Mouse (Mus musculus) urinary bladder, postnatal 10 days (tissue): ENCODE results near the gene Csad.
"Not testable (repeated sequence)": the region's sequence is repeated elsewhere in the genome, so short reads cannot be mapped to it uniquely, and the experiment has no call there.

Experiments used
- DNase-seq: peaks from one replicate; pipeline ENCODE4 v3.0.0; 2022; ENCODE audit warnings: low spot score

Gene Csad

DNA sequence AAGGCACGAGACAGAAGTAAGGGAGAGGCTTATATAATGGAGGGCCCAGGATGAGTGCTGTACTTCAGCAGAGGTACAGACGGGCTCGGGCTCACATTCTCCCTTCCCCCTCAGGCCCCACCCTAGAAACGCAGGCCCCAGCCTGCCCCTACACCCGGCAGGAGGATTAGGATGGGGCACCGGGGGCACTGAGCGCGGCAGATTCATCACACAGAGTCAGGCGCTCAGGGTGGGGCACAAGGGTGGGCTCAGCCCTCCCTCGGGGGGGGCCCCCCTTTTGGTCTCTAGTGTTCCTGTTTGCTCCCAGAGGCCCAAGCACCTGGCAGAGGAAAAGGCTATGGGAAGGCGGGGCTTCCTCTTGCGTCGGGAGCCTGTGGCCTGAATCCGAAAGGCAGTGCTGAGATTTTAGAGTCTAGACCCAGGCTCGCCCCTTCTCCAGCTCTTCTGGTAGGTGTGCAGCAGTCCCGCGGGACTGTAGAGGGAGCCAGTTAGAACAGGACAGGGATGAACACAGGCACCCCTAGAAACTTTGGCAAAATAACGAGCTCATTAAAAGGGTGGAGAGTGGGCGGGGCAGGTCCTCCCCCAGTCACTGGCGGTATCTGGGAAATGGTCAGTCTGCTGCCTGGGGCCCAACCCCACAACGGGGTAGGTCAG lies 31.0 kb upstream of the Csad start:
- no peak for DNase-seq

DNA sequence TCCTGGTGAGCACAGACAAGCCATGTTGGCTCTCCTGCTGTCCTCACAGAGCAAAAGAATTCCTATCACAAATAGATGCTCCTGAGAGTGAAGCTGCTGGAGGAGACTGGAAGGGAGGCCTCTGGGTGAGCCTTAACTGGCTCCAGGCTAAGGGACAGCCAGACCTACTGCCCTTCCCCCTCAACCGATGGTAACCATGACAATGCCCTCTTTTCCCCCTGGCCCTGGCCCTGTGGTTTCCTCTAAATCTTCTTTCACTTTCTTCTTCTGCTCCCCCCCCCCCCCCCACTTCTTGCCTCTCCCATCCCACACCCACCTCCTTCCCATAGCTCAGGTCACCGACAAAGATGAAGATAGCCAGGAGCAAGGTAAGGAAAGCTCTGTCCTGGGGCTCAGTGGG lies 29.4 kb upstream of the Csad start:
- DNase-seq: no peak

DNA sequence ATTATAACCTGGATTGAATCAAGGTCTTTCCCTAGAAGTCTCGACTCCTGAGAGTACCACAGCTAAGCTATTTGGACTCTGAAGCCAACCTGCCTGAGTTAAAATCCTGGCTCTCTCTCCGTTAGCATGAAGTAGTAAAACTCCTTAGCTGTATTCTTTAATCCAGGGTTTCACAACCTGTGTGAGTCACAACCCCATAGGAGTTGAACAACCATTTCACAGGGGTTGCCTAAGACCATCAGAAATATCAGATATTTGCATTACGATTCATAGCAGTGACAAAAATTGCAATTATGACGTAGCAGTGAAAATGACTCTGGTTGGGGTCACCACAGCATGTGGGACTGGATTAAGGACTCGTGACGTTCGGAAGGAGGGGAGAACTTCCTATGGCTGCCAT lies 28.2 kb upstream of the Csad start:
- no peak for DNase-seq

DNA sequence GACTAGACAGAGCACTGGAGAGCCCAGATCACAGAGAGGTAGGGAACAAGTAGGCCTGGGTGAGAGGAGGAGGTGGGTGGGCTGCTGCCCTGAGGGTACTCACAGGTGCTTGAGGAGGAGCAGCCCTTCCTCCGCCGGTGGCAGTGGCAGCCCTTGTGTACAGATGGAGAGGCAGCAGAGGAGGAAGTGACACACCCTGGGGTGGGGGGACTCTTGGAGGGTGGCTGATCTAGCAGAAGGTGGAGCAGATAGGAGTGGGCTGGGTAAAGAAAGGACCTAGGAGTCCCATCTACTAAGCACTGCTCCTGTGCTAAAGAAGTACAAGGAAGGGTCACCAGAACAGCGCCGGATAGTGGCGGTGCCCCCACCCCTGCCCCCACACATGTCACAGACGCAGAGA lies 27.2 kb upstream of the Csad start, which contains the start of gene Itgb7:
Itgb7 (minus strand) TSS at position 197 of the 400 bp plus-strand sequence.
- no peak for DNase-seq

DNA sequence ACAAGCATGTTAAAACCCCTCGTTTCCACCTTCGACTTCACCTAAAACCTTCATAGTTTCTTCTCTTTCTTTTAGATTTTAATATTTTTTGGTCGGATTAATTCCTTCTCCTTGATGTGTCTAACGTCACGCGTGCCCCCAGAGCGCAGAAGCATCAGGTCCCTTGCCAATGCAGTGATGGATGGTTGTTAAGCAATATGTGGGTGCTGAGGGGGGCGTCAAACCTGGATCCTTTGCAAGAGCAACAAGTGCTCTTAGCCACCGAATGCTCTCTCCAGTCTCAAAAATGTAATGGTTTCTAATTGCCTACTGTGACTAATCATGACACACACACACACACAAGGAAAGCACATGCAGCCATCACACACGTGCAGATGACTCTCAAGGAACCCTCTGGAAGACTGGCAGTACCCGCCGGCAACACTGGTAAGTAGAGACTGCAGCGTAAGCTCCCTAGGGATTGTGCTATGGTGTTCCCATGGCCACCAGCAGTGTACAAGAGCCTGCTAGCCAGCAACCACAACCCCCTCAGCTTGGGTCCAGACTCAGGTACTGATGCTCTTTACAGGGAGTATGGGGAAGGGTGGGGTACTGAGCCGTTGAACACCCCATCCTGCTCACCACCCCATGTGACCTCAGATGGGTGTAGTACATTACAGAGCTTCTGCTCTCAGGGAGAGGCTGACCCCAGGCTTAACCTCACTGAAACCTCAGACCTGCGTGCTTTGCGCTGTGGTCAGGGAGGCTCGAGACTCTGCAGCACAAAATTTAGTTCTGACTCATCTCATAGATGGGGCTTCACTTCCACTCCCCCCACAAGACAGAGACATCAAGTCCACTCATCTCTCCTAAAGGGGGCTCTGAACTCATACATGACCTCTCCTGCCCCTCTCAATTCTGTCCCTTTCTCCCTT lies 26.1 kb upstream of the Csad start:
- DNase-seq: no peak

DNA sequence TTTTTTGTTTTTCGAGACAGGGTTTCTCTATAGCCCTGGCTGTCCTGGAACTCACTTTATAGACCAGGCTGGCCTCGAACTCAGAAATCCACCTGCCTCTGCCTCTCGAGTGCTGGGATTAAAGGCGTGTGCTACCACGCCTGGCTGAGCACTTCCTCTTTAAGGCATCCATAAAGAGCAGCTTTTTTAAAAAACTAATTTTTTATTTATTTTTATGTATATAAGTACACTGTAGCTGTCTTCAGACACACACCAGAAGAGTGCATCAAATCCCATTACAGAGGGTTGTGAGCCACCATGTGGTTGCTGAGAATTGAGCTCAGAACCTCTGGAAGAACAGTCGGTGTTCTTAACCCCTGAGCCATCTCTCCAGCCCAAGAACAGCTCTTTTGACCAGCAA lies 21.1 kb upstream of the Csad start:
- DNase-seq: not testable (repeated sequence)

DNA sequence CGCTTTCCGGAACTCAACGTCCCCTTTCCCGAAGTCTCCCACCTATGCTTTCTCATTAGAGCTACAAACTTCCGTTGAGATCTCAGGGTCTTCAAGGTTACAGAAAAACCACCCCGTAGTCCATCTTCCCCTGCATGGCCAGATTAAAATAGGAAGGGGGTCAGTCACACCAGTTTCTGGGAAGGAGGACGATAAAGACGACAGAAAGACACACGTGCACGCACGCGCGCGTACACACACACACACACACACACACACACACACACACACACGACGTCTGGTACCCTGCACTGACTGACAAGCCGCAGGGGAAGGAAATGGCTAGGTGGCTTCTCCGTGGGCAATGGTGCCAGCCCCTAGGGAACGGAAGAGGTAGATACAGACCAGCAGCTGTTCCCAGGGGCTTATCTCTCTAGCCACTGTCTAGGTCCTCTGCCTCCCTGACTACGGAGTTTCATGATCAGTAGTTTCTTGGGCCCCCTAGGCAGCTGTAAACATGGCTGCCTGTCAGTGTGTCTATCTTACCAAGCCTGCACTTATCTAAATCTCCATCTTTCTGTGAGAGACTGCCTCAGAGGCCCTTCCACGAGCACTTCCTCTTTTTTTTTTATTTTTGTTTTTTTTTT lies 20.6 kb upstream of the Csad start:
- no peak for DNase-seq

DNA sequence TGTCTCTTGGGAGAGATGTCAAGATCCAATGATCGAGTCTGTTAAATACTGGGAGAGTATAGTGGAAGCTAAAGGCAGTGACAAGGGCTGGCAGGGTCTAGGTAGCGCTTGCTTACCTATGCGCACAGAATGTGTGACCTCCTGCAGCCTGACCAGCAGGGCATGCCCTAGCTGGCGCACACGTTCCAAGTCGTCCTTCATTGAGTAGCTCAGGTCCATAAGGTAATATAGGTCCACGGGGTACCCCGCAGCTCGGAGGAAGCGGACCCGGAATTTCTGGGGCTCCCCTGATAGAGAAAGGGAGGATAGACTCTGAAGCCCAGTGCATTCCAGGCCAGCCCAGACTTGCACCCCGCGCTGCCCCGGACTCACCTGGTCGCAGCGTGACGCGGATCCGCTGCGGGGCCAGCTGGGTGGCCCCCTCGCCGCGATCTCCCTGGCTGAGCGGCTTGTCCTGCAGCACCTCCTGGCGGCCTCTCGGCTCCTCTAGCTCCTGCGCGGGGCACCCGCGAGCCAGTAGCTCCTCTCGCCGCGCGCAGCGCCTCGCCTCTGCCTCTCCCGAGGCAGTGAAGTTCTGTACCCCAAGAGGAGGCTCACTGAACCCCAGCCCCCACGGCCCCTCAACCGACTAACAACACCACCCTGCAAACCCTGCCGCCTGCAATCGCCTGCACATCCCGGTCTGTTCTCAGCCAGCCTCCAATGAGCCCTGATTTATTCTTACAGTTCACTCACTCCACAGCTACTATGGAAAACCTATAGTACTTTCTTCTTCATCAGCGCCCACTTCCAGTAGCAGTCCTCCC lies 19.9 kb upstream of the Csad start:
- DNase-seq: peak; percentile 48

DNA sequence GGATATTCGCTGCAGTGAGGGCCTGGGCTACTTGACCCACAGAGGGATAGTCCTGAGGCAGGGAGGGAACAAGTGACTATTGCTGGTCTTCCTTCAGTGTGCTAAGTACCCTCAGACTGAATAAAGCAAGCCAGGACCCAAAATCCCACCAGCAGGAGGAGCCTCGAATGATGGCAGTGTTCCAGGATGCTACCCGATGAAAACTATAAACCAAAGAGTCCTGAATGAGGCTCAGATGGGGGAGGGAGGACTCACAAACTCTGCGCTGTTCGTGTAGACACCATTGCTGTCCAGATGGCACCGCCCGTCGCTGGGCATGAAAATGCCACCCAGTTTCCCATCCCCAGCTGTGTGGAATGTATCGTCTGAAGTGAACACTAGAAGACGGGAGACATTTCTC lies 17.9 kb upstream of the Csad start:
- DNase-seq: no peak

DNA sequence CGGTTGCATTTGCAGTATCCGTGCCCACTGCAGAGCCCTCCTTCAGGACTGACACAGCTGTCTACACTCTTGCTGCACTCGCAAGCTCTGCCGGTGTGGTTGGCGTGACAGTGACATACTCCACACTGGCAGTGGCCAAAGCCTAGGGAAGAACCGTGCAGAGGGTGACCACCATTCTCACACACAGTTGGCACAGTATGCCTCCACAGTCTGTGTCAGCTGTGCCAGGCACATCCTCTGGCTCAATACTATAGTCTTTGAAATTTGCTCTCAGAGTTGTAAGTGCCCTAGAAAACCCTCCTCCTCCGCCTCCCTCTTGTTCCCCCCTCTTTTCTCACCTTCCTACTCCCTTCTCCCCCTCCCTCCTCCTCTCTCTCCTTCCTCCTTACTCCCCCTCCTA lies 12.8 kb upstream of the Csad start:
- DNase-seq: no peak

DNA sequence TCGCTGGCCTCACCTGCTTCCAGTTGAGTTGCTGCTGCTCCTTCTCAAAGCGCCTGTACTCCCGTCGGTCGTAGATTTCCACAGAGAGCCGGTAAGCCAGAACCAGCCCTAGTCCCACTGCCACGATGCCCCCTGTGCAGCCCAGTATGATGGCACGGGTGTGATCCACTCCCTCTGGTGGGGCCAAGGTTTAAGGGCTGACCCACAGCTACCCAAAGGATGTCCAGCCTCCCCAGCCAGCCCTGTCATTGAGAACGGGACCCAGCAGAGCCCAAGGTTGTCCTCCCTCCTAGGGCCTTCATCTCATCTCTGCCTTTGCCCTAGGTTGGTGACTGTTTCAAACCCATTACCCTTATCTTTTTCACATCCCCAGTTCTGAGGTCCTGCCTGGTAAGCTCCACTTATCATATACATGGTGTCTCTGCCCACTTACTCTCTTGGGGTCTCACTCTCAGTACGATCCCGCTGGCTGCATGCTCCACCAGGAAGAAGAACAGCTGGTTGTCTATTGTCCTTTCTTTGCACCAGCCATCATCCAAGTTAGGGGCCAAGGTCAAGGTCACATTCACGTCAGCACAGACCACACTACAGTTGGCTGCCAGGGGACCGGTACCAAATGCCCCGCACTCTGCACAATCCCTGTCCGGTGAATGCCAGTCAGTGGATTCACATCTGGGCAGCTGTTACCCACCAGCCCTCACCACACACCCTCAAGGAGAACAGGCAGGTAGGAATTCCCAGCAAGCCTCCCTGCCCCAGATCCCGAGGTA lies 12.1 kb upstream of the Csad start:
- no peak for DNase-seq

DNA sequence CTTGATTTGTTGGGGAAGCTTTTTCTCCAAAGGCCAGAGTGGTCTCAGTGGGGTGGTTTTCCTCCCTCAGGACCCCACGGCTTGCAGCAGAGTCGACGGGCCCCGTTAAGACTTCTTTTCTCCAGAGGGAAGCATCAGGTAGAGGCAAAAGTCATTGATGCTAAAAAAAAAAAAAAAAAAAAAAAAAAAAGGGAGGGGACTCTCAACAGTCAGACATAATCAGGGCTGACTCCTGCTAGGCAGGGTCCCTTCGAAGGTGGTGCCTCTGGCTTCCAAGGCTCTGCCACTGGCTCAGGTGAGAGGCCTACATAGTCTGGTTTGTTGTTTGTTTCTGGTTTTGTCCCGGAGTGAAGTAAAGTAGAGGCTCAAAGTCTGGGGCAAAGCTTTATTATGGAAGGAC lies 11.1 kb upstream of the Csad start:
- no peak for DNase-seq

DNA sequence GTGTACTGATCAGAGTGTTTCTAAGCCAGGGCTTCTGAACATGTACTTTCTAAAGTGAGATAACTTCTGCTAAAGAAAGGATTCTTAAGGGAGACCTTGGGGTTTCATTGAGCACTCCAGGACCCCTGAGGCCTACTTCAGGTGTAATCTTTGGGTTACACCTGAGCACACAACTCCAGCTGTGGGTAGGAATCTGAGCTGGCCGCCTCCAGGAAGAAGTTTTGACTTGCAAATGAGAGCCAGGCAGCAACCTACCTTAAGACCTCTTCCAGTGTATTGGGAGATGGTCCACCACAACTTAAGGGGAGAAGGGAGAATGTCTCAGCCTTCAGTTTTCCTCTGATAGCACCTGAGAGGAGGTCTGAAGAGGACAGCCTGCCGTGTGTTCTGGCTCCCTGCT lies 9.6 kb upstream of the Csad start:
- DNase-seq: no peak

DNA sequence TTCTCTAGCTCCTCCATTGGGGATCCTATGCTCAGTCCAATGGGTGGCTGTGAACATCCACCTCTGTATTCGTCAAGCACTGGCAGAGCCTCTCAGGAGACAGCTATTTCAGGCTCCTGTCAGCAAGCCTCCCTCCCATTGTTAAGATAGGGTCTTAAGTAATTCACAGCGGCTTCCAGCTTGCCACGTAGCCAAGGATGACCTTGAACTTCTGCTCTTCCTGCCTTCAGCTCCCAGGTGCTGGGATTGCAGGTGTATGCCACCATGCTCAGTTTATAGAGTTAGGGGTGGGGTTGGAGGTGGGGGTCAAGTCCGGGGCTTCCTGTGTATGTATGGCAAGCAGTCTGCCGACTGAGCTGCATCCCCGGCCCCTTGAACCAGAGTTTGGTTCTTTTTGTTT lies 7.4 kb upstream of the Csad start:
- no peak for DNase-seq

DNA sequence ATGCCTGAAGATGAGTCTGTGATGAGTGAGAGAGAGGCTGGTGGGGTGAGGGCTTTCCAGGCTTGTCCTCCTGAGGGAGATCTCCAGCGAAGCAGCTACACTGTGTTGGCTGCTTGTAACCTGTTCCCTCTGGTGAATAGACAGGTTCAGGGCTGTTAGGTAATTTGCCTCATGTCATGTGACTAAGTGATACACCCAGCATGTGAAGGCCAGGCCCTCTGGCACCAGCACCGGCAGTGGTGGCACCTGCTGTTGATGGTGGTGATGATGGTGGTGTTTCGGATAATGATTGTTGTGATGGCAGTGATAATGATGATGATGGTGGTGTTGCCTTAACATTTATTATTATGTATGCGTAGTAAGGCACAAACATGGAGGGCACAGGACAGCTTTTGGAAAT lies 6.3 kb upstream of the Csad start:
- no peak for DNase-seq

DNA sequence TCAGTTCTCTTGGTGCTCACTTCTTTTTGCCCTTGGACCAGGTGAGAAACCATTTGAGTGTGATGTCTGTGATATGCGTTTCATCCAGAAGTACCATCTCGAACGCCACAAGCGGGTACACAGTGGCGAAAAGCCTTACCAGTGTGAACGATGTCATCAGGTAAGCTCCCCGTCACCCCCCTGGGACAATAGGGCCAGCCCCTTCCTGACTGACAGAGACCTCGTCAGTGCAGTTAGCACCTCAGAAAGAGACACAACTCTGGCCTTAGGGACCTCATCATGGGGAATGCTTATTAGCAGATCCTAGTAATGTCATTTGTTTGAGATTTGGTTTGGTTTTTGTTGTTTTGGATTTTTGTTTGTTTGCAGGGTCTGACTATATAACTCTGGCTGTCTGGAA lies 4.6 kb upstream of the Csad start:
- DNase-seq: no peak

DNA sequence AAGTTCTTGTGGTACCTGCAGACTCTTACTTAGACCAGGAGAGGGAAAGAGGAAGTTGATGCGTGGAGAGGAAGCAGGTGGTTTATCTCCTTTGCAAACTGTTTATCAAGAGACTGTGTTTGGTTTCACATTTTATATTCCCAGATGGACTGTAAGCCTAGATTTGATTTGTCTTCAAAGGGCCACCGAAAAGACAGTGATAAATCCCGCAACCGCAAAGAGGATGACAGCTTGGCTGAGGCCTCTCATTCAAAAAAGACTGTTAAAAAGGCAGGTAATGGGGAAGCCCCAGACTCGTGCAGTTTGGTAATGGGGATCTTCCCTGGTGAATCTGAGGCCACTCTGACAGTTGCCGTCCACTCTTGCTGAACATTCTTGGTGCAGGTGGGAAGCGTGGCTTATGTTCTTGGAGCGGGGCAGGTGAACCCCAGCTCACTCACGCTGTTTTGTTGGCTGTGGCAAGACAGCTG lies 3.6 kb upstream of the Csad start:
- DNase-seq: no peak

DNA sequence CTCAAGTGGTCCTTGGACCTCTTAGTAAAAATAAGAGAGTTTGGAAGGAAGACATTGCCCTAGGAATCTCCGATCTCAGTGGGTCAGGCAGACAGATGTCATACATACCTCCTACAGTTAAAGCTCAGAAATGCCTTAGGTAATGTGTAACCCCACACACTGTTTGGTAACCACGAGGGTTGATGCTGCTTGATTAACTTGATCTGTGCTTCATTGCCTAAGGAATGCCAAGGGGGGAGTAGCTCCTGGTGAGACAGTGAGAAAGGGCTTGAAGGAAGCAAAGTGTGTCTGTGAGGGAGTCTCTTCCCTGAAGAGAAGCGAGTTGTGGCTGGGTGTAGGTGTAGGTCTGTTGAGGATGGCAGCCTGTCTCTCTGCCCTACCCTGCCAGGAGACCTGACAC lies 2.8 kb upstream of the Csad start:
- DNase-seq: no peak

DNA sequence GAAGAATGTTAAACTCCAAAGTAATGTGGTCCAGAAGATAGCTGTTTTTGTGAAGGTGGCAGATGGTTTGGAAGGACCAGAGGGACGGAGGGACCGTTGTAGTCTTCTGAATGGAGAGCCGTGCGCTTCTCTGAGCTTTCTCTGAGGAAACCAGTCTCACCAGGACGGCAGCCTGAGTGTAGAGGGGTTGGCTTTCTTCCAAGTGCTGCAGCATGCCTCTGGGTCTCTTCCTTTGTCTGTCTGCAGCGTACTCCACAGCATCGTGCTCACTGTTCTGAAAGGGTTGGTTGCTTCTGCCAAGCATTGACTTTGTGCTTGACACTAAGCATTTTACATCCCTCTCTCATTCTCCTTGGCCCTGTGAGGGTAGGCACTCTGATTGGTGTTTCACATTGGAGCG lies 1.3 kb upstream of the Csad start:
- DNase-seq: no peak

DNA sequence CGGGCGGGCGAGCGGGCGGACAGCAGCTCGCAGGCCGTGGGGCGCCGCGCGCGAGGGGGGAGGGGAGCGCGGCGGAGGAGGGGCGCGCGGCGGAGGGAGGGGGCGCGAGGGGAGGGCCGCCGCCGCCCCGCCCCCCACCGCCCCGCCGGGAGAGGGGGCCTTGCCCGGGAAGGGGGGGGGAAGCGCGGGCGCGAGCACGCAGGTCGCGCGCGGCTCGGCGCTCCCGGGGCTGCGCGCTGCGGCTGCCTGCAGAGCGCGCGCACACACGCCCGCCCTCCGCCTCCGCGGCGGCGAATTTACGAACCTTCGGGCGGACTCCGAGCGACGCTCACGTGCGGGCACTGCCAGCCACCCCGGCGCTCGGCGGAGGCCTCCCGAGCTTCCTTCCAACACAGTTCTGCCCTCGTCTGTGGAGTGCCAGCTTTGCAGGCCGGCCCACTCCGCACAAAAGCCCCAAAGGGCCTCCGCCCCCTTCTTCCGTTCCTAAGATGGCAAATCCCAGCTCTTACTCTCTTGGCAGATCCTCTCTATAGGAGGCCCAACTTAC lies 616 bp downstream of the Csad start:
- no peak for DNase-seq
